Mouse (Mus musculus) liver, adult 2 months (tissue): ENCODE data around the gene Hist2h2be.

Experiments
- CTCF ChIP-seq: fragments of 200-500 bp; IDR thresholded peaks from 2 replicates; pipeline ENCODE4 v1.5.1; 2011; ENCODE audit warnings: low read depth, low read length, control low read depth
- POLR2A ChIP-seq: fragments of 200-500 bp; IDR thresholded peaks from 2 replicates; pipeline ENCODE4 v1.6.1; 2011; ENCODE audit warnings: low read length, control low read depth; ENCODE audit not compliant: insufficient read depth; ENCODE audit errors: extremely low read depth

DNA sequence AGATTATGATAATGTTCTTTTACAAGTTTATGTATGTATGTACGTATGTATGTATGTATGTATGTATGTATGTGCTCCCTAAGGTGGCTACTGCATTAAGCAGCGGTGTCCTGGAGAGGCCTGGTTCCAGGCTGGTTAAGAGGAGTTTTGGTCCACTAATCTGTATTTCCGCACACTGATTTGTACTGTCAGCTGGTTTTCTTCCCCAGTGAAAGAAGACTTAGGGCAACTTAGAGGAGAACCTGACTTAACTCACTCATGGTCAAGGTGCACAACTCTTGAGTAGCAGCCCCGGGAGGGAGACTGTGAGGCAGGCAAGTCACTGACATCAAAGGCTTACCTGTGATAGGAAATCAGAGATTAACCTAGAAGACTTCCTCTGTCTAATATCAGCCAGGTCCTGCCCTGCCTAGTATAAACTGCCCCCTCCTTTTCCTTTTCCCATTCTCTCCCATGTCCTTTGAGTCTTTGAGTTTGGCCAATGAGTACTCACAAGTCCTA lies 16.0 kb downstream of the Hist2h2be start:
- TF ChIP-seq POLR2A = no peak
- no peak for TF ChIP-seq CTCF
